ENCODE assay signal across 8 mouse cellular contexts in the genomic region with DNA sequence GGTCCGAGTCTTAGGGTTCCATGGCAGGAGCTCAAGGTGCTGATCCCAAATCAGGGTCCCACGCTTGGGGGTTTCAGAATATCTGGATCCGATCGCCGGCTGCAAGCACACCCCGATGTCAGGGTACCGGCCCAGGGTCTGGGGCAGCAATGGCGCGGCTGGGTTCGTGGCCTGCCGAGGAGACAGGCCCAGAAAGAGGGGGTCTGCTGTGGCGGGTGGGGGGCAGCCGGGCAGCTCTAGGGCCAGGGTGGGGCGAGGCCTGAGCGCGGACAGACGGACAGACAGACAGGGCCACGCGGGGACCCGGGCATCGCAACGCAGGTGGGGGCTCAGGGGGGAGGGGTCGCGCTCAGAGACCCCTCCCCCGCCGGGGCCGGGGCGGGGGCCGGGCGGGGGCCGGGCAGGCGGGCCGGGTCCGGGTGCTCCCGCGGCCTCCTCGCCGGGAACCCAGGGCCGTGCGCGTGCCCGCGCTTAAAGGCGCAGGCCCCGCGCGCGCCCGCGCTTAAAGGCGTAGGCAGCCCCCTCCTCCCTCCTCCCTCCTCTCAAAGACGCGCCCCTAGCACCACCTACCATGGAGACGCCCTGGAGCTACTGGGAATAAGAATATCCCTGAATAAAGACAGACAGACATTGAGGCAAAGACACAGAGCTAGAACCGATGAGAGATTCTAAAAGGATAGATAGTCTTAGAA. TPM values are rescaled to one million over a fixed set of nuclear protein-coding genes. Genes with fewer than 3 reads are reported as not detected.
DNase-seq lines count a peak whose midpoint lies in the region; ATAC-seq and TF ChIP-seq lines count a peak whose summit lies in the region.

Gene Lrfn3, minus strand, starts transcription at position 121 of the 692 bp plus-strand sequence.

- H3K4me1 ChIP-seq in liver, embryonic 14.5 days (replicated peaks; ENCODE audit: control insufficient read depth in 2 of 2, insufficient read depth in 2 of 2, low read length in 1 of 2), result no peaks in the 10 kb centered on the region

- H3K9me3 ChIP-seq in liver, embryonic 14.5 days (ENCODE audit: control insufficient read depth, low read length), result no peaks in the 10 kb centered on the region

- TF ChIP-seq EP300 in liver, embryonic 14.5 days (IDR thresholded peaks at IDR 0.05; ENCODE audit: low read depth), result no peak

- DNase-seq in ovary, postnatal 36 days (ENCODE audit: low spot score), result peak; percentile 53
- DNase-seq in ovary, postnatal 14 days (ENCODE audit: low spot score), result no peak
- DNase-seq in cerebellum, postnatal 36 days, result peak; percentile 67 to 81
- peak; percentile 11 to 20 for DNase-seq in heart, adult 9 months (ENCODE audit: low spot score in 2 of 2)
- DNase-seq in kidney, postnatal 4 days, result peak; percentile 76 to 85
- DNase-seq in liver, embryonic 14.5 days (ENCODE audit: low read depth in 3 of 3, low spot score in 3 of 3), result no peak
- peak; percentile 85 for DNase-seq in retina, postnatal 1 day

- peak within 1 kb of the TSS; percentile 52 for H3K4me2 ChIP-seq in liver, embryonic 14.5 days (ENCODE audit: low read depth)

- 2% methylated on average over 53 of the region's 55 CpGs for WGBS in liver, embryonic 14.5 days (ENCODE audit: insufficient replicate concordance)

- H3K4me3 ChIP-seq in liver, embryonic 14.5 days (ENCODE audit: insufficient read depth in 1 of 2, low read depth in 2 of 2, low read length in 2 of 2), result peak within 1 kb of the TSS; percentile 51 to 52

- H3K36me3 ChIP-seq in liver, embryonic 14.5 days (replicated peaks; ENCODE audit: control insufficient read depth, insufficient read depth, low read depth), result no peaks in the 10 kb centered on the region

- TF ChIP-seq CTCF in liver, embryonic 14.5 days (IDR thresholded peaks at IDR 0.05; ENCODE audit: low read depth), result no peak

- peaks cover 9% of the 10 kb centered on the region for H3K27me3 ChIP-seq in liver, embryonic 14.5 days (ENCODE audit: control insufficient read depth, insufficient read depth, low read length)

- H3K9ac ChIP-seq in liver, embryonic 14.5 days (replicated peaks), result peak within 1 kb of the TSS; percentile 3; the same call in 1 of the 2 replicates

- ATAC-seq in liver, embryonic 14.5 days (ENCODE audit: insufficient read depth), result 0 out of 2 replicates have a peak, but pooled peaks have one; percentile 14
- no peak for ATAC-seq in megakaryocyte, adult 5-6 weeks (ENCODE audit: poor library complexity, severe bottlenecking)

- H3K27ac ChIP-seq in liver, embryonic 14.5 days, result no peak within 1 kb of the TSS

RNA-seq across cellular contexts. Expression of gene Lrfn3, which starts in this region (rescaled TPM):
- 1.4 and 1.7 TPM in 2 replicates for polyA plus RNA-seq in liver, embryonic 14.5 days (2012; rRNA removed)
- polyA plus RNA-seq in liver, embryonic 14.5 days (2014; fragmentation: Nextera tagmentation; extraction: Ambion mirVana), result 0.79 and 1.2 TPM in 2 replicates
- total RNA-seq in megakaryocyte, adult 5-6 weeks (2015), result 0.11 TPM in 1 of 2 replicates, not detected in the other
- total RNA-seq in megakaryocyte, adult 5-6 weeks (2017), result not detected in 2 replicates

Comparison
In these comparisons a context has a peak if more than half of its experiments do, and no peak if none do; other contexts are left out.
1. DNase-seq: peak in ovary, postnatal 36 days (single experiment), cerebellum, postnatal 36 days (2 of 2), heart, adult 9 months (2 of 2), kidney, postnatal 4 days (2 of 2) and retina, postnatal 1 day (single experiment); none in ovary, postnatal 14 days (single experiment) and liver, embryonic 14.5 days (0 of 3).